Mouse (Mus musculus) midbrain, embryonic 12.5 days (tissue): ENCODE data around the gene Wipi2. TPM values are rescaled to one million over a fixed set of nuclear protein-coding genes. Genes with fewer than 3 reads are reported as not detected.
A peak's percentile ranks its signal among the peaks of the same experiment; 100 is the strongest.

ENCODE experiments used
- ATAC-seq: fragments of 200-750 bp; cut with Nextera tagmentation; 2 replicates; pipeline ENCODE4 v1.8.0; 2017; ENCODE audit warnings: low read depth, moderate TSS enrichment, moderate library complexity; ENCODE audit not compliant: low FRiP score
- H3K27ac ChIP-seq: fragments of 300-500 bp; sonication (generic); replicated peaks from 2 replicates; pipeline ENCODE4 v1.5.1; 2016; ENCODE audit warnings: mild to moderate bottlenecking
- H3K27me3 ChIP-seq: fragments of 300-500 bp; sonication (generic); 2 replicates; pipeline ENCODE4 v1.6.1; 2016; ENCODE audit warnings: mild to moderate bottlenecking
- H3K36me3 ChIP-seq: fragments of 300-500 bp; sonication (generic); 2 replicates; pipeline ENCODE4 v1.6.1; 2016
- H3K4me1 ChIP-seq: fragments of 300-500 bp; sonication (generic); 2 replicates; pipeline ENCODE4 v1.6.1; 2016
- H3K4me2 ChIP-seq: fragments of 300-500 bp; sonication (generic); replicated peaks from 2 replicates; pipeline ENCODE4 v1.6.1; 2016; ENCODE audit warnings: mild to moderate bottlenecking, moderate library complexity
- H3K4me3 ChIP-seq: fragments of 300-500 bp; sonication (generic); 2 replicates; pipeline ENCODE4 v1.5.1; 2016; ENCODE audit warnings: mild to moderate bottlenecking
- H3K9ac ChIP-seq: fragments of 300-500 bp; sonication (generic); replicated peaks from 2 replicates; pipeline ENCODE4 v1.6.1; 2016; ENCODE audit warnings: mild to moderate bottlenecking, moderate library complexity
- H3K9me3 ChIP-seq: fragments of 300-500 bp; sonication (generic); 2 replicates; pipeline ENCODE4 v1.6.1; 2016; ENCODE audit warnings: mild to moderate bottlenecking
- WGBS: fragments of 180-500 bp; shearing (Covaris S2); methylation state at CpG from one replicate; pipeline ENCODE4 v1.1.7; 2016; 5-methylcytosine and 5-hydroxymethylcytosine counted together
- polyA plus RNA-seq: library from polyadenylated mRNA; unstranded; fragments of >200 nt; fragmentation: Nextera tagmentation; extraction: Ambion mirVana; gene quantifications from 2 replicates; pipeline ENCODE4 v1.2.1, GENCODE M21; 2016

Wipi2 gene
- polyA plus RNA-seq, 1 experiment from 2014 or later, result 67.6 TPM

DNA sequence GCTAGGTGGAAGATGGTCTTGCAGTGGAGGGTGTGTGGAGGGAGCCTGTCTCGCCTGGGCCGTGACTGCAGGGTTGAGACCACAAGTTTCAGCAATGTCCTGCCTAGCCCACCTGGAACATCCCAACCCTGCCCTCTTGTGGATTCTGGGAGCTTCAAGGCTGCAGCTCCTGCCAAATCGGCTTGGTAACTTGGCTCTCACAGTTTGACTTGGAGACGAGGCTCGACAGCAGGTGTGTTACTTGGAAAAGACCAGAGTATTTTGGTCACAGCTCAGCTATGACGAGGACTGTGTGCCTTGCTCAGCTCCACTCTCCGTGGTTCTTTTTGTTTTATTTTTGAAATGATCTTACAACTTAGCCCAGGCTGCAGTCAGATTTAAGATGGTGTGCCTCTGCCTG, 42.2 kb downstream of the Wipi2 start:
- no peak overlapping the region for H3K27ac ChIP-seq
- no peak for ATAC-seq
- no peaks in the 10 kb centered on the region for H3K27me3 ChIP-seq
- no peak overlapping the region for H3K9ac ChIP-seq
- 85% methylated on average over 7 of the region's 7 CpGs for WGBS
- H3K36me3 ChIP-seq, result peaks cover 63% of the 10 kb centered on the region
- H3K9me3 ChIP-seq, result no peaks in the 10 kb centered on the region
- H3K4me3 ChIP-seq, result no peak overlapping the region
- H3K4me2 ChIP-seq, result no peak overlapping the region
- H3K4me1 ChIP-seq, result no peaks in the 10 kb centered on the region

DNA sequence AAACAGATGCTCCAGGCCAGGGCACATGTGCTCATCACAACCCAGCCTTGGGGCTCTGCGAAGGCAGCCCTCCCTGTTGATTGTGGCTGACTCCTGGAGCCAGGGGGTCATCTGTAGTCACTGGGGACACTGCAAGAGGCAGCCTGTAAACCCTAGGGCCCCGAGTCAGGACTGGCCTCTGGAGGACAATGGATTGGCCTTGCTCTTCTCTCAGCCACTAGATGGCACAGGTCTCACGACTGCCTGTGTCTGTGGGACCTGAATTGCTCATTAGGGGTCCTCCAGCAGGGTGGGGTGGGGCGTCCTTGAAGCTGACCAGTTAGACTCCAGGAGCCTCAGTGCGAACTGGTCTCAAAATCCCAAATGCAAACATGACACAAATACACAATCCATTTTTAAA, 45.6 kb downstream of the Wipi2 start:
- no peak overlapping the region for H3K9ac ChIP-seq

DNA sequence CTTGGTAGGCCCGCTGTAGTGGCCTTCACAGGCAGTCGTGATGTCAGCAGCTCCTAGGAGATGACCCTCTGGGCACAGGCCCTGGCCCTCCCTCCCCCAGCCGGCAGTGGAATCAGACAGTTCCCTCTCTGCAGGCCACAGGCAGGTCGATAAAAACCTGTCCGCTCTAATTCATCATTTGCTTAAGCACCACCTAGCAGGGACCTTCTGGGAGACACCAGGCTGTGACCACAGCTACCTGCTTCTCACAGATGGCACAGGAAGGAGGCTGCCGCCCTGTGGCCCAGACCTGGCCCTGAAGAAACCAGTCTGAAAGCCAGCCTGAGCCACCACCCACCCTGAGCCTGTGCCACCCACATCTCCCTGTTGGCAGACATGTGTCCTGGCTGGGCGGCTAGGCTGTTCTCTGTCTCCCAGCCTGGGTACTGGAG, 50.7 kb downstream of the Wipi2 start:
- Histone ChIP-seq H3K9ac (no peak overlapping the region), H3K4me3 (no peak overlapping the region), H3K4me1 (no peaks in the 10 kb centered on the region), H3K36me3 (no peaks in the 10 kb centered on the region), H3K27me3 (no peaks in the 10 kb centered on the region), H3K27ac (no peak overlapping the region), H3K9me3 (no peaks in the 10 kb centered on the region), H3K4me2 (no peak overlapping the region)
- 56% methylated on average over 7 of the region's 7 CpGs for WGBS
- no peak for ATAC-seq

More for the DNA sequence above, 45.6 kb downstream of the Wipi2 start:
- 25% methylated on average over 5 of the region's 5 CpGs for WGBS
- peaks cover 30% of the 10 kb centered on the region for H3K36me3 ChIP-seq
- no peak overlapping the region for H3K4me2 ChIP-seq
- H3K4me3 ChIP-seq, result no peak overlapping the region
- H3K27ac ChIP-seq, result 0 out of 2 replicates have a peak overlapping the region, but pooled peaks have one; percentile 27
- H3K9me3 ChIP-seq, result no peaks in the 10 kb centered on the region
- ATAC-seq, result no peak; the same call in 1 of the 2 replicates
- H3K4me1 ChIP-seq, result no peaks in the 10 kb centered on the region
- no peaks in the 10 kb centered on the region for H3K27me3 ChIP-seq

DNA sequence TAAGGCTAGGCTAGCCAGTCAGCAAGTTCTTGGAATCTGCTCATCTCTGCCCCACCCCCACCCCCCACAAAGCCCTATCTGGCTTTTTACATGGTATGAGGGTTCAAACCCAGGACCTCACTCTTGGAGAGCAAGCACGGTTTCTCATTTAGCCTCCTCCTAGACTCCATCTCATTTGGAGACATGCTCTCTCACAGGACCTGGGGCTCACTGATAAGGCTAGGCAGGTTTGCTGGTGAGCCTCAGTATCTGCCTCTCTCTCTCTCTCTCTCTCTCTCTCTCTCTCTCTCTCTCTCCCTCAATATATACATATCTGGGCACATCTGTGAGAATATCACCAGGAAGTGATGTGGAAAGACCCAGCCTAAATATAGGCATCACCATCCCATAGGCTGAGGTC, 51.6 kb downstream of the Wipi2 start:
- WGBS, result 81% methylated on average over 1 of the region's 1 CpGs
- H3K27me3 ChIP-seq, result no peaks in the 10 kb centered on the region
- no peak overlapping the region for H3K4me3 ChIP-seq
- H3K36me3 ChIP-seq, result no peaks in the 10 kb centered on the region
- H3K27ac ChIP-seq, result no peak overlapping the region
- H3K9ac ChIP-seq, result no peak overlapping the region
- no peak for ATAC-seq
- no peaks in the 10 kb centered on the region for H3K4me1 ChIP-seq
- no peaks in the 10 kb centered on the region for H3K9me3 ChIP-seq
- no peak overlapping the region for H3K4me2 ChIP-seq

DNA sequence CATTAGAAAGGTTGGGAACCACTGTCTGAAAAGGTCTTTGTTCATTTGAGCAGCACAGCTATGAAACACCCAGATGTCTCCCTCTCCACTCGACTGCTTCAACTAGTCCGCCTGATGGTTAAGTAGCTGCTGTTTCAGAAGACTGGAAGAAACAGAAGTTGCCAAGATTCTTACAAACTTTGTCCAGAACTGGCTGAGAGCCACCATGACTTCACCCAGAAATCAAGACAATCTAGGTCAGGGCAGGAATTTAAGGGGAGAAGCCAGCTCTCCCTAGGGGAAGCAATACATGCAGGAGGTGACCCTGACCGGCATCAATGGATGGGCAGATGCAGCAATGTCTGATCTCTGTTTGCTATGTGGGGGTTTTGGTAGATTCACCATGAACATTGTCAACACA, 54.4 kb downstream of the Wipi2 start:
- Histone ChIP-seq H3K27ac (no peak overlapping the region), H3K4me3 (no peak overlapping the region), H3K4me2 (no peak overlapping the region), H3K9me3 (no peaks in the 10 kb centered on the region), H3K27me3 (no peaks in the 10 kb centered on the region), H3K4me1 (no peaks in the 10 kb centered on the region), H3K9ac (no peak overlapping the region), H3K36me3 (no peaks in the 10 kb centered on the region)
- 81% methylated on average over 3 of the region's 3 CpGs for WGBS
- ATAC-seq, result no peak

DNA sequence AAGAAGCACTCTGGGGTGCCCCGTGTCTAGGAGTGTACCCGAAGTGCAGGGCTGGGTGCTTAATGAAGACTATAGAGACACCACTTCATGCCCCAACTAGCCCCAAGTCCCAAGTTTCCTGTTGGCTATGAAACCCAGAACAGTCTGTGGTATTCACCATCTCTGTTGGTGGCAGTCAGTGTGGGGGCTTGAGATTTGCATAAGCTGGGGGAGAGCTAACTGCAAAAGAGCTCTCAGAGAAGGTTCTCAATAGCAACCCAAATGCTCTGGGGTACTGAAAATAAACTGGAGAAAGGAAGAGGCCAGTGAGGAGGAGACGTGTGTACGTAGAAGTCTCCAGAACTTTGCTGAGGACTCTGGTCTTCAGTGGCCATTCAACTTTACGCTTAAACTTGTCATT, 55.0 kb downstream of the Wipi2 start:
- H3K9me3 ChIP-seq, result no peaks in the 10 kb centered on the region
- no peak overlapping the region for H3K4me3 ChIP-seq
- ATAC-seq, result no peak
- no peaks in the 10 kb centered on the region for H3K4me1 ChIP-seq
- H3K36me3 ChIP-seq, result no peaks in the 10 kb centered on the region
- 88% methylated on average over 5 of the region's 5 CpGs for WGBS
- H3K27me3 ChIP-seq, result no peaks in the 10 kb centered on the region
- no peak overlapping the region for H3K27ac ChIP-seq
- H3K9ac ChIP-seq, result no peak overlapping the region
- no peak overlapping the region for H3K4me2 ChIP-seq

DNA sequence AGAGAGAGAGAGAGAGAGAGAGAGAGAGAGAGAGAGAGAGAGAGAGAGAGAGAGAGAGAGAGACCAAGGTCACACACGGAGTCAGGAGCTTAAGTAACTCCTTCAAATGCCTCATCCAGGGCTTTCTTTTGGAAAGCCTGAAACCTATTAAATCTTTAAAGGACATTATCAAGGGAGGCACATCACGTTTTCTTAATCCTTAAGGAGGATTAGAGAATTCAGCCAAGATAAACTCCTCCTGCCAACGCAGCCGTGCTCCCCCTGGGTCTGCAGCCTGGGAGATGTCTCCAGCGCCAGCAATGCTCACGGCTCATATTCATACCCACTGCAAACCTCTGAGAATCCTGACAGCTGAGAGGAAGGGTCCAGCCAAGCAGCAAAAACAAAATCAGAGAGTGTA, 61.4 kb downstream of the Wipi2 start:
- Histone ChIP-seq H3K4me2 (no peak overlapping the region), H3K27ac (0 out of 2 replicates have a peak overlapping the region, but pooled peaks have one; percentile 8), H3K9me3 (no peaks in the 10 kb centered on the region), H3K36me3 (no peaks in the 10 kb centered on the region), H3K4me3 (no peak overlapping the region), H3K27me3 (no peaks in the 10 kb centered on the region), H3K9ac (no peak overlapping the region), H3K4me1 (peaks cover 11% of the 10 kb centered on the region)
- 15% methylated on average over 6 of the region's 6 CpGs for WGBS
- ATAC-seq, result no peak

DNA sequence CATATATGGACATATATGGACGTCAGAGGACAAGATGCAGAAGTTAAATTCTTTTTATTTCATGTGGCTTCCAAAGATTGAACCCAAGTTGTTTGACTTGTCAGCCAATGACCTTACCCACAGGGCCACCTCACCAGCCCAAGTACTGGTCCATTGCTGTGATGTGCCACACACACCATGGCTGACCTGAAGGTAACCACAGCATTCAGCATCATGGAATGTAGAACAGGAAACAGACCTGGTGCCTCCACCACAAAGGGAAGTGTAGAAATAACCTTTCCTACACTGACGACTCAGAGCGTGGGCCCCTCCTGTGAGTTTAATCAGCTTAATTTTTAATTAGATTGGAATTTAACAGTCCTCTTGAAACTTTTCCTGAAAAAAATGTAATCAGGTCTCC, 62.8 kb downstream of the Wipi2 start:
- no peak for ATAC-seq
- Histone ChIP-seq H3K4me3 (no peak overlapping the region), H3K9me3 (no peaks in the 10 kb centered on the region), H3K27me3 (no peaks in the 10 kb centered on the region), H3K27ac (no peak overlapping the region), H3K36me3 (no peaks in the 10 kb centered on the region), H3K4me2 (no peak overlapping the region), H3K4me1 (peaks cover 11% of the 10 kb centered on the region), H3K9ac (no peak overlapping the region)
- WGBS, result 79% methylated on average over 3 of the region's 3 CpGs

DNA sequence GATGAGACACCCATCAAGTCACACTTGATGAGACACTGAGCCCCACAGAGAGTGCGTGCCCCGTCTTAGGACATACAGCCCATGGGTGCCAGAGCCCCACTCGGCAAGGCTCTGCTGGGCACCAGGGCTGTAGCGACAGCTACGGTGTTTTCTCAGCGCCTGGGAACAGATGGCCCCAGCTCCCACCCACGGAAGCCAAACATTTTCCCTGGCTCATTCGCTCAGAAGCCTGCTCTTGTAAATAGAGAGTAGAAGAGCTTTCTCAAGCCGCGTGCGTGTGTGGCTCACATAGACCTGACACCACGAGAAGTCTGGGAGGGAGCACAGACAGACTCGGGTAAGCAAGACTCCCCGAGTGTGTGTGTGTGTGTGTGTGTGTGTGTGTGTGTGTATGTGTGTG, 64.8 kb downstream of the Wipi2 start, which contains the start of gene Slc29a4:
Slc29a4 (plus strand) TSS at position 265 of the 400 bp plus-strand sequence.
- H3K9me3 ChIP-seq, result no peaks in the 10 kb centered on the region
- no peak within 1 kb of the TSS for H3K4me2 ChIP-seq
- 0 out of 2 replicates have a peak within 1 kb of the TSS, but pooled peaks have one; percentile 4 for H3K27ac ChIP-seq
- H3K4me1 ChIP-seq, result peaks cover 14% of the 10 kb centered on the region
- no peak within 1 kb of the TSS for H3K4me3 ChIP-seq
- 74% methylated on average over 14 of the region's 14 CpGs for WGBS
- H3K9ac ChIP-seq, result no peak within 1 kb of the TSS
- no peak for ATAC-seq
- no peaks in the 10 kb centered on the region for H3K36me3 ChIP-seq
- H3K27me3 ChIP-seq, result 0 out of 2 replicates have a peak, but pooled peaks cover 3% of the 10 kb centered on the region

DNA sequence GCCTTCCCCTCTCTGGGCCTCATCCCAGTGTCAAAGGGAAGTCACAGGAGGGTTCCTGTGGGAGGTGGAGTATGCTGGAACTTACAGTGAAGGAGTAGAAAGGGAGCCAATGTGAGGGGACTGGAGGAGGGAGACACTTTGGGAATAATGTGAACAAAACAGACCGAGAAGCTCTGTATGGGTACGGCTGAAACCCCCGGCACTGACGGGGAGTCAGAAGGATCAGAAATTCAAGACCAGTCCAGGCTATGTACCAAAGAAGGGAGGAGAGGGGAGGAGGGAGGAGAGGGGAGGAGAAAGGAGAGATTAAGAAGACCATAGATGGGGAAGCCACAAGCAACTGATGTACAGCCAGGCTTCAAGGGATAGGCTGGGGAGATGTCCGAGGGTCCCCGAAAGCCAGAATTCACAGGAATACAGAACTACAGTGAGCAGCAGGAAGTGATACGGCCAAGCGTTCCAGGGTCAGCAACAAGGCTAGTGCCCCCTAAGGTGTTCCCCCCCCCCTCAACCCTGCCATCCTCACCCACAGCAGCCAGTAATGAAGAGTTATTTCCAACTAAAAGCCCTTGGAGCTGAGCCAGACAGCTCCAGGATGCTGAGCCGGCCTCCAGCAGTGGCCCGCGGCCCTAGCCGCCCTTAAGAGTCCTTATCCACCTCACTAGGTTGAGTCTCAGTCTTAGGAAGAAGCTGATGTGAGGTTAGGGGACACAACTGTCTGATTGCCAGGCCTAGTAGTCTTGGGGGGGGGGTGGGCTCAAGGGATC, 65.7 kb downstream of the Wipi2 start:
- ATAC-seq, result peak; percentile 30; the same call in 1 of the 2 replicates
- H3K36me3 ChIP-seq, result no peaks in the 10 kb centered on the region
- WGBS, result 72% methylated on average over 12 of the region's 12 CpGs
- H3K4me2 ChIP-seq, result no peak overlapping the region
- no peak overlapping the region for H3K9ac ChIP-seq
- H3K4me1 ChIP-seq, result peaks cover 14% of the 10 kb centered on the region
- H3K9me3 ChIP-seq, result no peaks in the 10 kb centered on the region
- H3K27me3 ChIP-seq, result peaks cover 4% of the 10 kb centered on the region
- no peak overlapping the region for H3K4me3 ChIP-seq
- 0 out of 2 replicates have a peak overlapping the region, but pooled peaks have one; percentile 4 for H3K27ac ChIP-seq

DNA sequence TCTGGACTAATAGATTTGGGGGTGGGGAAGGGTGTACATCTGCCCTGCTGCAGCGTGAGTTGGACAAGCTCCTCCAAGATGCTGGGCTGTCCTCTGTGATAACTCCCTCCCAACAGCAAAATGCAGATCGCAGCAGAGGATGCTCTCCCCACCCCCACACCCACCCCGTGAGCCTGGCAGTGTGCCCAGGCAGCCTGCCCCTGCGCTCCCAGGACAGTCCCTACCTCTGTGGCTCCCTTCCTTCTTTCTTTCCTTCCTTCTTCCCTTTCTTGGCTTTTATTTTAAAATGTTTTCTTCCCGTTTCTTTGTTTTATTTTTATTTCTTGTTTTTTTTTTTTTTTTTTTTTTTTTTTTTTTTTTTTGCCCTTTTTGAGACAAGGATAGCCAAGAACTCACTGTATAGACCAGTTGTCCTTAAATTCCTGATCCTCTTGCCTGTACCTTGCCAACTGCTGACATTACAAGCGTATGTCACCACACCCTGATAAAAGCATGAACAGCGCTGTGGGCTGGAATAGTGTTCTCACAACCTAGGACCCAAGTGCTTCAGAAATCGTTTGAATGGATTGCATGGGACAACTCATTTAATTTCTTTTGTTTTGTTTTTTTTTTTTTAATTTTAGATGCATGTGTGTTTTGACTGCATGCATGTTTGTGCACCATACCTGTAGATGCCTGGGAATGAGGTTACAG, 66.4 kb downstream of the Wipi2 start:
- no peak overlapping the region for H3K4me2 ChIP-seq
- no peak overlapping the region for H3K4me3 ChIP-seq
- H3K9ac ChIP-seq, result no peak overlapping the region
- WGBS, result 57% methylated on average over 8 of the region's 8 CpGs
- 0 out of 2 replicates have a peak, but pooled peaks have one; percentile 38 for ATAC-seq
- no peaks in the 10 kb centered on the region for H3K9me3 ChIP-seq
- H3K36me3 ChIP-seq, result no peaks in the 10 kb centered on the region
- H3K27me3 ChIP-seq, result peaks cover 8% of the 10 kb centered on the region
- peaks cover 14% of the 10 kb centered on the region for H3K4me1 ChIP-seq
- no peak overlapping the region for H3K27ac ChIP-seq

DNA sequence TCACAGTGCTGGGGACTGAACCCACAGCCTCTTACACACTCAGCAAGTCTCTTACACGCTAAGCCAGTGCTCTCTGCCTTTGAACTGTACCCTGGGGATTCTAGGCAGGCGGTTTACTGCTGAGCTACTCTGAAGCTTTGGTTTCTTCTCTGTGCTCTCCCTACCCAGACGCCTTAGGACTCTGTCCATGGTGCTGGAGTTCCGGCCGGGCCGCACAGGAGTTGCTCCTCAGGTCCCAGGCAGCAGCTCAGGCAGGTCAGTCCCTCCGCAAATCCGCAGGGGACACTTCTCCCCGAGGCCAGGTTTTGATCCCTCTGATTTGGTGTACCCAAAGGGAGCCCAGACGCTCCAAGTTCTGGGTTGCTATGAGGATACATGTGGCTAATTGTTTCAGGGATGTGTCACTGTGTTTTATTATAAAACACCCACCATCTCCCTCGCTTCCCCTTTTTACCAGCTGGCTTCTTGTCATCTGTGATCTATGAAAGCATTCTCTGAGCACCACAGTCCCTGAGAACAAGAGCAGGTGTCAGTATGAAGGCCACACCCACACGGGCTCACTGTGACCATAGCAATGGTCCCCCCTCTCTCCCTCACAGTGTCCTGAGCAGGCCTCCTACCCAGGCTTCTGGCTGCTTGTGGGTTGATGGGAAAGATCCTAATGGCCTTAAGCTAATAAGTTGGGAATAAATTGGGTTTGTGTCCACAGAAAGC, 67.3 kb downstream of the Wipi2 start:
- WGBS, result 12% methylated on average over 12 of the region's 12 CpGs
- Histone ChIP-seq H3K4me3 (no peak overlapping the region), H3K9ac (no peak overlapping the region), H3K36me3 (no peaks in the 10 kb centered on the region), H3K27ac (no peak overlapping the region), H3K9me3 (no peaks in the 10 kb centered on the region), H3K4me2 (no peak overlapping the region), H3K27me3 (peaks cover 10% of the 10 kb centered on the region), H3K4me1 (peaks cover 14% of the 10 kb centered on the region)
- ATAC-seq, result no peak
